Mouse (Mus musculus): ENCODE measurements at regions not wholly inside any gene's neighbourhood (a gene's known extent, or its start where the extent isn't known, plus 50 kb on each side); places are given as distances from the start of the nearest gene placed in this dataset.

- no peak overlapping the region for H3ac ChIP-seq (ENCODE audit: control insufficient read depth, insufficient read length, low read depth)
- H3K79me2 ChIP-seq (ENCODE audit: control insufficient read depth, insufficient read depth) = no peaks in the 10 kb centered on the region
- no peaks in the 10 kb centered on the region for H3K79me3 ChIP-seq (ENCODE audit: low read depth)
- no peak overlapping the region for H3K4me3 ChIP-seq (ENCODE audit: insufficient read depth, poor library complexity, severe bottlenecking)
- no peak for TF ChIP-seq CEBPB (IDR thresholded peaks at IDR 0.05; ENCODE audit: low read depth)
- TF ChIP-seq MYOG (IDR thresholded peaks at IDR 0.05; ENCODE audit: control insufficient read depth, extremely low read depth, insufficient read length) = no peak
- peak; percentile 86 for TF ChIP-seq MYOD1 (IDR thresholded peaks at IDR 0.05; ENCODE audit: control insufficient read depth, insufficient read length, low read depth)
- no peak for TF ChIP-seq CTCF (IDR thresholded peaks at IDR 0.05; ENCODE audit: control insufficient read depth, insufficient read depth, insufficient read length)
- TF ChIP-seq MAX (IDR thresholded peaks at IDR 0.05) = no peak
- H3K36me3 ChIP-seq (ENCODE audit: control insufficient read depth, insufficient read depth) = no peaks in the 10 kb centered on the region
- no peaks in the 10 kb centered on the region for H3K27me3 ChIP-seq (ENCODE audit: control insufficient read depth, insufficient read depth, insufficient read length)
Measured at GRCm38 (mm10) chr6:91617685-91618084, 66.2 kb upstream of the Slc6a6 start.

- Histone ChIP-seq H3K4me3 (ENCODE audit: insufficient read depth, poor library complexity, severe bottlenecking) (no peak overlapping the region), H3K27me3 (ENCODE audit: control insufficient read depth, insufficient read depth, insufficient read length) (no peaks in the 10 kb centered on the region), H3K79me3 (ENCODE audit: low read depth) (no peaks in the 10 kb centered on the region), H3K36me3 (ENCODE audit: control insufficient read depth, insufficient read depth) (no peaks in the 10 kb centered on the region), H3K79me2 (ENCODE audit: control insufficient read depth, insufficient read depth) (no peaks in the 10 kb centered on the region), H3ac (ENCODE audit: control insufficient read depth, insufficient read length, low read depth) (peak overlapping the region; percentile 27)
- TF ChIP-seq MYOG (IDR thresholded peaks at IDR 0.05; ENCODE audit: control insufficient read depth, extremely low read depth, insufficient read length) (no peak), MYOD1 (IDR thresholded peaks at IDR 0.05; ENCODE audit: control insufficient read depth, insufficient read length, low read depth) (peak; percentile 60), USF1 (IDR thresholded peaks at IDR 0.05; ENCODE audit: low read depth) (peak; percentile 25)
Measured at GRCm38 (mm10) chr6:91619009-91619408, 64.8 kb upstream of the Slc6a6 start.

GRCm38 (mm10) chr6:91619735-91620732 is 63.8 kb upstream of the Slc6a6 start:
- Histone ChIP-seq H3K27me3 (ENCODE audit: control insufficient read depth, insufficient read depth, insufficient read length) (no peaks in the 10 kb centered on the region), H3ac (ENCODE audit: control insufficient read depth, insufficient read length, low read depth) (no peak overlapping the region), H3K36me3 (ENCODE audit: control insufficient read depth, insufficient read depth) (no peaks in the 10 kb centered on the region), H3K79me2 (ENCODE audit: control insufficient read depth, insufficient read depth) (no peaks in the 10 kb centered on the region), H3K79me3 (ENCODE audit: low read depth) (no peaks in the 10 kb centered on the region), H3K4me3 (ENCODE audit: insufficient read depth, poor library complexity, severe bottlenecking) (no peak overlapping the region)
- TF ChIP-seq MAX (IDR thresholded peaks at IDR 0.05) = peak; percentile 83
- TF ChIP-seq MYOD1 (IDR thresholded peaks at IDR 0.05; ENCODE audit: control insufficient read depth, insufficient read length, low read depth) = peak; percentile 86
- no peak for TF ChIP-seq CTCF (IDR thresholded peaks at IDR 0.05; ENCODE audit: control insufficient read depth, insufficient read depth, insufficient read length)
- TF ChIP-seq CEBPB (IDR thresholded peaks at IDR 0.05; ENCODE audit: low read depth) = peak; percentile 55
- TF ChIP-seq USF1 (IDR thresholded peaks at IDR 0.05; ENCODE audit: low read depth) = peak; percentile 22

DNA sequence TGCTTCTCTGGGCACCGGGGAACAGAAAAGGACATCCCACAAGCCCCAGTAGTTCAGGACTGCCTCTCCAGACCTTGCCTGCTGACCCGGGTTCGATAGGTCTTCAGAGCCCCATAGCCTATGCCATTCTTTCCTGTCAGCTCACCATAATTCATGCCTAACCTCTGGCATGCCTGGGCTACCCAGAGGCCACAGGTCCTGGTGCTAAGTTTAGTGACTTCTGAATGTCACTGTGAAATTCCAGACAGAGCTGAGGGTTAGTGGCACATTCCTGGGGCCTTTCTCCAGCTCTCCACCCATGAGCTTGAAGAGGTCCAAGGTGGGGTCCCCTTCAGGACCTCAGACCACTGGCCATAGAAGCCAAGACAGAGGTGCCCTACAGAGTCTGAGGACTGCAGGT is 62.4 kb upstream of the Slc6a6 start:
- H3K4me3 ChIP-seq (ENCODE audit: insufficient read depth, poor library complexity, severe bottlenecking) = no peak overlapping the region
- no peaks in the 10 kb centered on the region for H3K79me3 ChIP-seq (ENCODE audit: low read depth)

DNA sequence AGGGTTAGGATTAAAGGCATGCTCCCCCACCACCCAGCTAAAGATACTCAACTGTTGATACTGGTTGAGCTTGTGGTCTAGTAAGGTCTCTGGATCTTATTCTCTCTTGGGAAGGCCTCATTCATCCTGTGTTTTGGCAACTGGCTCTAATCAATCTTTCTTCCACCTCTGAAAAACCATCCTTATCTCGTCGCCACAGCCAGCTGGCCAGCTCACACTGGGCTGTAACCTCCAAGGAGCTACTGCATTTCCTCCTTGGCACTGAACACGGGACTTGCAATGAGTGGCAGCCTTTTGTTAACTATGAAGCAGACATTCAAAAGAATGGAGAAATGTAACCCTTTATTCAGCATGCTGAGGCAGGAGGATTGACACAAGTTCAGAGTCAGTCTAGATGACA is 61.4 kb upstream of the Slc6a6 start:
- peak; percentile 72 for TF ChIP-seq MYOD1 (IDR thresholded peaks at IDR 0.05; ENCODE audit: control insufficient read depth, insufficient read length, low read depth)
- TF ChIP-seq CTCF (IDR thresholded peaks at IDR 0.05; ENCODE audit: control insufficient read depth, insufficient read depth, insufficient read length) = no peak
- Histone ChIP-seq H3K79me2 (ENCODE audit: control insufficient read depth, insufficient read depth) (no peaks in the 10 kb centered on the region), H3K27me3 (ENCODE audit: control insufficient read depth, insufficient read depth, insufficient read length) (no peaks in the 10 kb centered on the region), H3K36me3 (ENCODE audit: control insufficient read depth, insufficient read depth) (no peaks in the 10 kb centered on the region), H3ac (ENCODE audit: control insufficient read depth, insufficient read length, low read depth) (no peak overlapping the region), H3K79me3 (ENCODE audit: low read depth) (no peaks in the 10 kb centered on the region), H3K4me3 (ENCODE audit: insufficient read depth, poor library complexity, severe bottlenecking) (no peak overlapping the region)

More for the DNA sequence above, 62.4 kb upstream of the Slc6a6 start:
- no peaks in the 10 kb centered on the region for H3K27me3 ChIP-seq (ENCODE audit: control insufficient read depth, insufficient read depth, insufficient read length)
- H3K79me2 ChIP-seq (ENCODE audit: control insufficient read depth, insufficient read depth) = no peaks in the 10 kb centered on the region
- H3ac ChIP-seq (ENCODE audit: control insufficient read depth, insufficient read length, low read depth) = no peak overlapping the region
- no peaks in the 10 kb centered on the region for H3K36me3 ChIP-seq (ENCODE audit: control insufficient read depth, insufficient read depth)
- no peak for TF ChIP-seq MYOG (IDR thresholded peaks at IDR 0.05; ENCODE audit: control insufficient read depth, extremely low read depth, insufficient read length)
- no peak for TF ChIP-seq MYOD1 (IDR thresholded peaks at IDR 0.05; ENCODE audit: control insufficient read depth, insufficient read length, low read depth)
- TF ChIP-seq CEBPB (IDR thresholded peaks at IDR 0.05; ENCODE audit: low read depth) = no peak
- no peak for TF ChIP-seq MAX (IDR thresholded peaks at IDR 0.05)
- no peak for TF ChIP-seq CTCF (IDR thresholded peaks at IDR 0.05; ENCODE audit: control insufficient read depth, insufficient read depth, insufficient read length)
- no peak for TF ChIP-seq USF1 (IDR thresholded peaks at IDR 0.05; ENCODE audit: low read depth)
- TF ChIP-seq FOSL1 (IDR thresholded peaks at IDR 0.05; ENCODE audit: insufficient read depth, low read length, poor library complexity, severe bottlenecking) = no peak

DNA sequence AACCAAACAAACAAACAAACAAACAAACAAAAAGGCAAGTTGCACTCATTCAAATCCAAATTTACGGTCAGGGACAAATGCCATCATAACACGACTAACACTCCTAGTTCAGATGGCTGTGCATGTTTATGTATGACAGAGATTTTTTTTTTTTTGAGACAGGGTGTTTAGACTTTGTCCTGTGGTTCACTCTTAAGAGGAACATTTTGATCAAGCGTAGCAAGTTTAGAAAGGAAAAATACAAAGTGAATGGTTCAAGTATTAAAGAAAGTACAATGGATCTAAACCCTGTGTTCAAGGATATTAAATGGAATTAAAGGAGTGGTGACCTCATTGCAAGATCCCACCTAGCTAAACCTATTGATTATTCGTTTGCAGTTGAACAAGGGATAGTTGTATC is 60.2 kb upstream of the Slc6a6 start:
- Histone ChIP-seq H3K4me3 (ENCODE audit: insufficient read depth, poor library complexity, severe bottlenecking) (no peak overlapping the region), H3K36me3 (ENCODE audit: control insufficient read depth, insufficient read depth) (no peaks in the 10 kb centered on the region), H3K79me3 (ENCODE audit: low read depth) (no peaks in the 10 kb centered on the region), H3K27me3 (ENCODE audit: control insufficient read depth, insufficient read depth, insufficient read length) (no peaks in the 10 kb centered on the region), H3ac (ENCODE audit: control insufficient read depth, insufficient read length, low read depth) (no peak overlapping the region), H3K79me2 (ENCODE audit: control insufficient read depth, insufficient read depth) (no peaks in the 10 kb centered on the region)
- TF ChIP-seq CEBPB (IDR thresholded peaks at IDR 0.05; ENCODE audit: low read depth) (no peak), MYOD1 (IDR thresholded peaks at IDR 0.05; ENCODE audit: control insufficient read depth, insufficient read length, low read depth) (no peak), USF1 (IDR thresholded peaks at IDR 0.05; ENCODE audit: low read depth) (no peak), FOSL1 (IDR thresholded peaks at IDR 0.05; ENCODE audit: insufficient read depth, low read length, poor library complexity, severe bottlenecking) (no peak), CTCF (IDR thresholded peaks at IDR 0.05; ENCODE audit: control insufficient read depth, insufficient read depth, insufficient read length) (no peak), MYOG (IDR thresholded peaks at IDR 0.05; ENCODE audit: control insufficient read depth, extremely low read depth, insufficient read length) (no peak)
